Mouse (Mus musculus) left cerebral cortex, postnatal 36 days (tissue): ENCODE results near the gene Map3k3. TPM values are rescaled to one million over a fixed set of nuclear protein-coding genes. Genes with fewer than 3 reads are reported as not detected.

Source experiments
- DNase-seq, 2 experiments: peaks; one replicate each; pipeline ENCODE4 v3.0.0; 2021 to 2022; ENCODE audit warnings: low spot score in 2 of 2, mixed read lengths in 1 of 2
- intact Hi-C: fragments of 180-260 bp; cut with DNase I; formaldehyde crosslinking; loops from one replicate; pipeline ENCODE4 v1.15.1; 2025
- total RNA-seq, 2 experiments: library from RNA; stranded (reverse); gene quantifications; 2 replicates each; pipeline ENCODE4 v1.2.3; 2021

Gene Map3k3
- total RNA-seq = 10 to 100 TPM; 26.9 to 28.4 TPM

DNA sequence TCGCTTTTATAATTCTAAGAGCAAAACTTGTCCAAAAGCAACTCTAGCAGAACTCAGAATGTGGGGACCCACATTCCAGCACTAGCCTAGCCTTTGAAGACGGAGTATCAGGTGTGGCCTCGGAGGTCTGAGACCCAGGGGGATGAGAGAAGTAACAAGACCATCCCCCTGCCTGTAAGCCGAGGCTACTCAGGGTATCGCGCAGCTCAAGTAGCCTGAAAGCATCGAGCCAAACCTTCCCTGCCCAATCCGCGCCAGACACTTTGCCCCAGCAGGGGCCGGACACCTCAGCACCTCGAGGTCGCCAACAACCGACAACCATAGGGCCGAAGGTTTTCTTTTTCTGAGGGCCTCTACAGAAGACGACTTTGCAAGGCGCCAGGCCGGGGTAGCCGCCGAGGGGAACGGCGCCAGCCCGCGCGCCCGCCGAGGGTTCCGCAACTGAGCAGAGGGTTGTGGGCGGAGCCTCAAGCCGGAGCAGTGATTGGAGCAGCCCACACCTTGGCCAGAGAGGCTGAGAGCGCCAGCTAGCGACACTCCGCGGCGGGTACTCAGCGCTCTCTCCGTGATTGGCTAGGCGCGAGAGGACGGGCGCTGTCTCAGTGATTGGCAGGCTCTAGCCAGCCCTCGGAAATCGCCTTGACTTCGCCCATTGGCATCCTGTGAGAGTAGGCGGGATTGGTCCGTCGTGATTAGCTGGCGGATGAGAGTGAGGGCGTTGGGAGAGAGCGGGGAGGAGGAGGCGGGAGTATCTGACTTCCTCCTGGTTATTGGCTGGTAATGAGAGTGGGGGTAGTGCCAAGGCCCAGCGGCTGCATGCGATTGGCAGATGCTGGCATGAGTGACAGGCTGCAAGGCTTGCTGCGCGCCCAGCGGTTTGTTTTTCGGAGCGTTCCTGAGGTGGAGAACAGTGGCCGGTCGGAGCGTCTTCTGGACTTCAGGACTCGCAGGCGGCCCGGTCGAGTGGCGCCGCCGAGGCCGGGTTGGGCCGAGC lies at the start of gene Map3k3:
TSS of gene Map3k3 (plus strand) at position 906 of the 994 bp plus-strand sequence.
- DNase-seq = peak; percentile 99
- intact Hi-C loops = loop anchor here (2.0 kb wide), 1 partner anchor 77 kb away; the partner anchor contains the start of genes Gm10840 and Limd2

DNA sequence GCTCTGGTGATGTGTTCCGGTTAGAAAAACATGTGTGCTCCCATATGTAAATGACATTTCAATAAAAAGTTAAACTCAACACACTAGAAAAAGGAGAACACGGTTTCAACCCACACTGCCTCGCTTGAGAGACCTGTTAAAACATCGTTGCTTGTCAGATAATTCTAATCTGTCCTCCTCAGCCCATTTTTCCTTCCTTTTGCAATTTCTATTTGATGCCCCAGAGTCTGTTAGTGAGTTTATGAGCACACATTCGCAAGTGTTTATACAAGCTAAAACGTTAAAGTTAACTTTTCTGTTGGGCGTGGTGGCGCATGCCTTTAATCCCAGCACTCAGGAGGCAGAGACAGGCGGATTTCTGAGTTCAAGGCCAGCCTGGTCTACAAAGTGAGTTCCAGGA lies 49.4 kb upstream of the Map3k3 start:
- no peak for DNase-seq
- intact Hi-C loops = no loop called here

DNA sequence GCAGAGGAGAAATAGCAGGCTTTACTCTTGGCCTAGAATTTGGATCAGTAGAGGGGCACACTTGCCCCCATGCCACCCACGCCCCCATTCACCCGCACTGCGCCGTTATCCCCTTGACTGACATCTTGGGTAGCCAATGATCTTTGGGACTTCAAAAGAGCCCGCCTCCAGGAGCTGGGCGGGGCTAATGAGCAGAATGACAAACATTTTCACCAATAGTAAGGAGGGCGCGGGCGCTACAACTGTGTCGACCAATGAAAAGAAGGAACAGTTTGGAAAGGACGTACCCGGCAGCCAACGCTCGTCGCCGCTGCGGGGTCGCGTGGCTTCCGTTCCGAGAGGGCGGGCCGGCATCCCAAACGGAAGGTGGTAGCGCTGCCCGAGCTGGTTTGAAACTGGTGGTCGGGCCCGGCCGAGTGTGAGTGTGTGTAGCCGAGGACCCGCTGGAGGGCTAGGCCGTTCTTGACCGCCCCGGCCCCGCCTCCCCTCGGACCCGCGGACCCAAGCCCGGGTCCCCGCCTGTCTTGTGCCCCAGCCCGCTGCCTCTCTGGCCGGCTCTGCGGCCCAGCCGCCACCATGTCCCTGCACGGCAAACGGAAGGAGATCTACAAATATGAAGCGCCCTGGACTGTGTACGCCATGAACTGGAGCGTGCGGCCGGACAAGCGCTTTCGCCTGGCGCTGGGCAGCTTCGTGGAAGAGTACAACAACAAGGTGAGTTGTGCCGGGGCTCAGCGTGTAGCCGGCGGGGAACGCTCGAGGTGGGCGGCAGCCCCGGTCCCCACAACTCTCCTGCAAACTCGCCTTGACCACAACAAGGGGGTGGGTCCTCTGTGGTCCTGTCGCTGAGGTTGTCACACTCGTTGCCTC lies 47.6 kb upstream of the Map3k3 start, which contains the start of gene Dcaf7:
TSS of gene Dcaf7 (plus strand) at position 325 of the 870 bp plus-strand sequence.
- intact Hi-C loops = no loop called here
- peak; percentile 98 to 99 for DNase-seq

DNA sequence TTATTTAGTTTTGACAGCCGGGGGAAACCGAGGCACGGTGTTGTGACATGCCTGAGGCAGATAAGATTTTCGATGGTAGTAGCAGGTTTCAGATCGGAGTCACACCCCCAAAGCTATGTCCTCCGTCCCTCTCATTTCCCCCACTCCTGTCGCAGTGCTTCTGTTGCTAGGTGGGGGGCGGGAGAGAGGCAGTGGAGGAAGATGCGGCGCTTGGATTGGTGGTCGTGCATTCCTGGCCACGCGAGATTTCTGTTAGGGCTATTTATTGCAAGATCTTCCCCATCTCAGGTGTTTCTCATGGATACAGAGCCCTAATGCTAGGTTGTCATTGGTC lies 47.0 kb upstream of the Map3k3 start:
- peak; percentile 76 to 79 for DNase-seq
- intact Hi-C loops = no loop called here

DNA sequence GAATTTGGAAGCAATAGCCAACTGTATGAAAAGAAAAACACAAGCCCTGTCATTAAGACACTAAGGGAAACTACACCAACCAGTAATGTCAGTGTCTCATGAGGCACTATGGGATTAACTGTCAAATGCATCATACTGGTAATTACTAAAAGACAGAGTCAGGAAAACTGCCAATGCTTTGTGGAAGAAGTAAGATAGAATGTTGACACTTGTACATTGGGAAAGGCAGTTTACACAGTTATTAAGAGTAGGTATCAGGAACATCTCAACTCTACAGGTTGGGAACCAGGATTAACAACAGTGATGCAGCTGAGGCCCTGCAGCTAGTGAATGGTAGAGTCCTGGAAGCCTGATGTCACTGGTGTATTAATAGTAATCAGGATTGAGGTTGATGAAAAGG lies 40.1 kb upstream of the Map3k3 start:
- intact Hi-C loops = no loop called here
- no peak for DNase-seq

DNA sequence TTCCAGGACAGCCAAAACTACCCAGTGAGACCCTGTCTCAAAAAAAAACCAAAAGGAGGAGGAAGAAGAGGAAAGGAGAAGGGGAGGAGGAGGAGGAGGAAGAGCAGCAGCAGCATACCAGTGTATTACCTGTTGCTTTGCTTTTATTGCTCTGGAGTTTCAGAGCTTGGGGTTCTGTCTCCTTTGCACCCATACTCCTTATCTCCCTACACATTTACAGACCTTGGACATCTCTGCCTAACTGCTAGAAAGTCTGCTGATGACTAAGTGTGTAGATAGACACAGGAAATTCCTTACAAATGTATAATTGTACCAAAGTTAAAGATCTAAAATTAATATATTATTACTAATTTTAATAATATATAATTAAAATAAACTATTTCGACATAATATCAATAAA lies 39.2 kb upstream of the Map3k3 start:
- DNase-seq = no peak
- intact Hi-C loops = no loop called here

DNA sequence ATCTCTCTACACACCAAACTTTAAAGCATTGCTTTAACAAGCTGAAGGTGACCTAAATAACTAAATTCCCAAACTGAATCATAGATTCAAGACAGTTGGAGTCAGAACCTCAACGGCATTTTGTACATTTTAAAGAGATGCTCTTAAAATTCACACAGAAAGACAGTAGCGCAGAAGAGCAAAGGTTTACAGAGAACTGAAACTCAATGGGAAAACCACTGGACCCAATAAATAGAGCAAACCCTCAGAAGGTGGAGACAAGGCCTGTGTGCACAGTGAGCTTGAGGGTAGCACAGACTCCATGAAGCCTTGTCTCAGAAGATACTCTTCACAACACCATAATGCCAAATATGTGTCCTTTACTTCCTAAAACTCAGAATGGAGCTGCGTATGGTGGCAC lies 38.6 kb upstream of the Map3k3 start:
- DNase-seq = no peak
- intact Hi-C loops = no loop called here

DNA sequence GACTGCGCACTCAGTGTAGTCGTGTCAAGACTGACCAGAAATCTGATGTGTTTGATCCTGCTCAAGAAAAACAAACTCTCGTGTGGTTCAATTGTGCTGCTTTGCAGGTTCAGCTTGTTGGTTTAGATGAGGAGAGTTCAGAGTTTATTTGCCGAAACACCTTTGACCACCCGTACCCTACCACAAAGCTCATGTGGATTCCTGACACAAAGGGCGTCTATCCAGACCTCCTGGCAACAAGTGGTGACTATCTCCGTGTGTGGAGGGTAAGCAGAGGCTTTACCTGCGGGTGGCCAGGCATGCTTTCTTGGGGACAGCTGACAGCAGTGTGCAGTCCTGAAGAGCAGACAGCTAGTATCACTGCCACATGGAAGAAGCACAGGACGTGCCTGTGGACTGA lies 37.8 kb upstream of the Map3k3 start:
- intact Hi-C loops = no loop called here
- DNase-seq = no peak

DNA sequence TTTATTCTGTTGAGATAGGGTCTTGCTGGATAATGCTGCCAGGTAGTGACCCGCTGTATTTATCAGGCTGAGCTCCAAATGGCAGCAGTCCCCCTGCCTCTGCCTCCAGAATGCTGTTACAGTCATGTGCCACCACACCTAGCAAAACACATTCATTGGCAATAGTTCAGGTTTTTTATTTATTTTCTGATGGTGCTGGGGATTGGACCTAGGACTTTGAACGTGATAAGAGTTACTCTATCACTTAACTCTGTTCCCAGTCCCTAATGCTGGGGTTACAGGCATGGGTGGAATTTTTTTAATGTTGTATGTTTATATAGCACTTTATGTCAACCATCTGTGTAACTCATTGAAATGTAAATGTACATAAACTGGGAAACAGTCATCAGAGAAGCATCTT lies 30.5 kb upstream of the Map3k3 start:
- DNase-seq = no peak
- intact Hi-C loops = no loop called here

DNA sequence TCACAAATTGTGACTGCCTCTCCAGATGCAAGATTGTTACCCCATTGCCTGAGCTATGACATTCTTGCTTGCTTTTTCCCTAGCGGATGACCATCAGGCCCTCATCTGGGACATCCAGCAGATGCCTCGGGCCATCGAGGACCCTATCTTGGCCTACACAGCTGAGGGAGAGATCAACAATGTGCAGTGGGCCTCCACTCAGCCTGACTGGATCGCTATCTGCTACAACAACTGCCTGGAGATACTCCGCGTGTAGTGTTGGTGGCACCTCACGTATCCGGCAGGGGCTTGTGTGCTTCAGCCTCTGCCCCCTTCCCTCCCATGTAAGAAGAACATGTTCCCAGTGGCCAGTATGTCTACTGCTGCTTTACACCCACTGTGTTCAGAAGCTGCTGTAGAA lies 29.8 kb upstream of the Map3k3 start:
- intact Hi-C loops = no loop called here
- DNase-seq = no peak

DNA sequence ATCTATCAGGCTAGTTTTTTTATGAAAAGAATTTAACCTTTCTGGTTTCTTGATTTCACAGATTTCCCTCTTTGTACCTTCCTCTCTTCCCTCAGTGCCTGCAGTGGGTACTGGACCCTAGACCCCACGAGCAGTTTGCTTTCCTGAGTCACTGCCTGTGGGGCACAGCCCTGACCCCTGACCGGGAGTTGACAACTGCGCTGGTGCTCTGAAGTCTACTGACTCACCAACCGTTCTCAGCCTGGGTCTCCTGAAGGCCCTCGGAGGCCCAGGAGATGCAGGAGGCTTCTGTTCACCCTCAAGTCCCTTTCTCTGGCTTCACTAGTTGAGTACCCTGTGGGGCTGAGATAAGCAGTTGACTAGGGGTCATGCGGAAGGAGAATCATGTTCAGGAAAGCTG lies 29.1 kb upstream of the Map3k3 start:
- no peak for DNase-seq
- intact Hi-C loops = no loop called here

DNA sequence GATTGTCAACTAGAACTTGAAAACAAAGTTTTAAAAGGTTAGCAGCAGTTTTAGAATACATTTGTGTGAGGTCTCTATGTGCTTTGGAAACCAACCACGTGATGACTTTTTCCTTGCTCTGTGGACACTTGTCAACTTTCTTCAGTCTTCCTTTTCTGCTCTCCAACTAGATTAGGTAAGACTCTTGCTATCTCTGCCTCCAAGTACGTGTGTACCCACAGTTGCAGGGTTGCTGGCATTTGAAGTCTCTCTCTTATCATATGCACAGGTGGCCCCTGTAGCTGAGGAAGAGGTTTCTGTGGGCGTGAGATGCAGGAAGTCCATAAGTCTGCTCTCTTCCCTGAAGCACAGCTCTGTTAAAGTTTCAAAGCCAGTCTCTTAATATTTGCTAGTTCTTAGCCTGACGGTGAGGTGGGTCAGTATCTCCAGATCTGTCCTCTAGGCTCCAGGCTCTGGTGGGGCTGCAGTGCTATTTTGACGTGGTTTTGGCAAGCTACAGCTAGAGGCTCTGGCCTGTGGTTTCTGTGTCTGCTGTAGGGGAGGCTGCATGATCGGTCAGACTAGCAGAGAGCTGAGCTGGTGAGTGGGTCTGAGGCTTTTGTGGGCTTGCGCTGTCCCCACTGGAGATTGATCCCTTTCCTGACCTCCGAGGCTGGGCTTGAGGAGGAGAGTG lies 27.5 kb upstream of the Map3k3 start:
- no peak for DNase-seq
- intact Hi-C loops = no loop called here

DNA sequence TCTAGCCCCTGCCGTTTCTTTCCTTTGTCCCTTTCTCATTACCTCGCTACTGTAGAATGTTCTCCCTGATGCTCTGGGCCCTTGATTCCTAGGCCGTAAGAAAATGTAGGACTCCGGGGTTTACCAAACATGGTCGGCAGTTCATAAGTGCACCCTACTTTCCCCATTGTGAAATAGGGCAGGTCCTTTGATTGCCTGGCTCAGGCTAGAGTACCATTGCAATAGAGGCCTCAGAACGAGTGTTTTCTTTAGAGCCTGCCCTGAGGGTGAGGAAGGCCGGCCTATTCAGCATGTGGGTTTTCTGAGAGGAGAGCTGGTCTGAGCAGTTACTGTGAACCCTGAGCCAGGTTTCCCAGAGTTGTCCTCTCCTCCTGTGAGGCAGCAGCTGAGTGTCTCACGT lies 26.4 kb upstream of the Map3k3 start:
- intact Hi-C loops = no loop called here
- no peak for DNase-seq

DNA sequence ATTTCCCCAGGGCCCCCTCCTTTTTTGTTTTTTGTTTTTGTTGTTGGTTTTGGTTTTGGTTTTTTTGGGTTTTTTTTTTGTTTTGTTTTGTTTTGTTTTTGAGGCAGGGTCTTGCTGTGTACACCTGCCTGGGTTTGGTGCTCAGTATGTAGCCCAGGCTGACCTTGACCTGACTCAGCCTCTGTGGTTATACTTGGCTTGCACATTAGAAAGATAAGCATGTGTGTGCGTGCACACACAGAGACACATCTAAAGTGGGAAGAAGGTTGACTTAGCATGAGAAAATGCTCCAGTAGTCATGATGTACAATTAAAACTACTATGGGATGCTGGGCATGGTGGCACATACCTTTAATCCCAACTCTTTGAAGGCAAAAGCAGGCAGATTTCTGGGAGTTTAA lies 23.9 kb upstream of the Map3k3 start:
- intact Hi-C loops = no loop called here
- no peak for DNase-seq

DNA sequence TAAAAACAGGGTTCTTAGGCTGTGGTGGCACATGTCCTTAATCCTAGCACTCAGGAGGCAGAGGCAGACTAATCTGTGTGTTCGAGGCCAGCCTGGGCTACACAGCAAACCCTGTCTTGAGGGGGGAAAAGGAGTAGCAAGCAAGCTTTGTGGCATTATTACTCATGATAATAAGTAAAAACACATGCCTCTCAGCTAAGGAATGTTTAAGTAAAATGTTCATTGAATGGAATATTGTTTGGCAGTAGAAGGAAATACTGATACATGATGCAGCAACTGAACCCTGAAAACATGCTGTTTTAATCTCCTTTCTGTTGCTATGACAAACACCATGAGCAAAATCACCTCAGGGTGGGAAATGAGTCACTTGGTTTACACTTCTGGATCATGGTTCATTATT lies 23.1 kb upstream of the Map3k3 start:
- intact Hi-C loops = no loop called here

DNA sequence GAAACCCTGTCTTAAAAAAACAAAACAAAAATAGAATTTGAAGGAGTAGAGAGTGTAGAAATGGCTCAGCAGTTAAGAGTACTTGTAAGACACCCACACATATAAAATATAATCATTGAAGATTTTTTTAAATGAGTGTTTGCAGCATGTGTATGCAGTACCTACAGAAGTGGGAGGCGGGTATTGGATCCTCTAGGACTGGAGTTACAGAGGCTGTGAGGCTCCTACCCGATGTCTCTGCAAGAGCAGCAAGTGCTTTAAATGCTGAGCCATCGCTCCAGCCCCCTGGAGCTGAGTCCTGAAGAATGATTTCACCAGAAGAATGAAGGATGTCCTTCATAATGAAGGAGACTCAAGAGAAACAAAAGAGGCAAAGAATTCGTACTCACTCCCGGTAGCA lies 20.7 kb upstream of the Map3k3 start:
- DNase-seq = peak in 1 of 2 experiments; percentile 37
- intact Hi-C loops = no loop called here

More for the DNA sequence above, 23.1 kb upstream of the Map3k3 start:
- no peak for DNase-seq

DNA sequence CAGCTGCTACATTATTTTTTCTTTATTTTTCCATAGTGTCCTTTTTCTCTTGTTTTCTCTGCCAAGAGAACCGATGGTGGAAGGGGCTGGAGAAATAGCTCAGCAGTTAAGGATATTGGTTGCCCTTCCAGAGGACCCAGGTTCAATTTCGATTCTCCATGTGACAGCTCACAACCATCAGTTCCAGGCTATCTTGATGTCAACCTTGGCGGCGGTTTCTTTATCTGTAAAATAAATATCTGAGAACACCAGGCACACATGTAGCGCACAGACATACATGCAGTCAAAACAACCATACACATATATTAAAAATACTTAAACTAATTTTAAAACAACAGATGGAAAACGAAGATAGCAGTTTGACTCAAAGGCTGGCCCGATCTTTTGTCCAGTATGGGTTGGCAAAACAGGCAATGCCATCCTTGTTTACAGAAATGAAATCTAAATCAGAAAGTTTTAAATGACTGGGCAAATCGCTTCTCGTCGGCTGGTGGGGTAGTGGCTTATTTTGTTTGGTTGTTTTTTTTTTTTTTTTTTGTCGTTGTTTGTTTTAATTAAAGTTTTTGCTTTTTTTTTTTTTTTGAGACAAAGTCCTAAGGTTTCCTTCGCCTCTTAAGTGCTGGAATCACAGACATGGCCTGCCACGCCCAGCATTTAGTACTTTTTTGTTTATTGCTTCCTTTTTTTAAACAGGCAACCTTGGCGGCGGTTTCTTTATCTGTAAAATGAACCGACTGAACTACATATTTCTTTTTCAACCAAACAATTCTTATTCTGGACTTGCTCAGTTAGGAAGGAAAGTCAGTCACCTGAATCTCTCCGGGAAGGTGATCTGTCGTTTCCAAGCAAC lies 19.1 kb upstream of the Map3k3 start:
- intact Hi-C loops = no loop called here

DNA sequence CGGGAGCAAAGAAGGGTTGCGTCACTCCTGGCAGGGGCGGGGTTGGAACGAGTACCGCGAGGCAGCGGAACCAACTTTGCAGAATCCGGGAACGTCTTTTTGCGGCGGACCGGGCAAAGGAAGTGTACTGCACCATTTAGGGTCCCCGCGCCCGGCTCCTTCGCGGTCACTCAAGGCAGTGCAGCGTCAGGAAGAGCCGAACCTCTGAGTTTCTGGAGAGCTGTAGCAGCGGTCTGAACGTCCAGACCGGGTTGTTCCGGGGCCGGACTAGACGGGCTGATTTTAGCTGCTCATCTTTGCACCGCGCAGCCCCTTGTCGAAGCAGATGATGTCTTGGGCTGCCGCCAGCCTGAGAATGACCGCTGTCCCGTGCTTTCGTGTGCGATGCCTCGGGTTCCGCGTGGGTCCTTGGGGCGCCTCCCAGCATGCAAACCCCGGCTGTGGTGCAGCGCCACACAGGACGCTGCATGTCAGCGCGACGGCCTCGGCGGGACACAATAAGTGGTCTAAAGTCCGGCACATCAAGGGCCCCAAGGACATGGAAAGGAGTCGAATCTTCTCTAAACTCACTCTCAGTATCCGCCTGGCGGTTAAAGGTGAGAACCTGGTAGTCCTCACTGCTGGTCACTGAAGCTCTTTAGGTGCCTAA lies 18.4 kb upstream of the Map3k3 start, which contains the start of gene Taco1:
TSS of gene Taco1 (plus strand) at position 139 of the 649 bp plus-strand sequence.
- intact Hi-C loops = no loop called here

More for the DNA sequence above, 19.1 kb upstream of the Map3k3 start:
- DNase-seq = no peak

More for the DNA sequence above, 18.4 kb upstream of the Map3k3 start, which contains the start of gene Taco1:
- DNase-seq = peak; percentile 94
